Mouse (Mus musculus) left cerebral cortex, adult 18-20 months (tissue): ENCODE measurements at regions not wholly inside any gene's neighbourhood (a gene's known extent, or its start where the extent isn't known, plus 50 kb on each side); places are given as distances from the start of the nearest gene placed in this dataset.

Source experiments
- DNase-seq, 2 experiments: peaks; one replicate each; pipeline ENCODE4 v3.0.0; 2021 to 2022; ENCODE audit warnings: low spot score in 2 of 2, mixed read lengths in 1 of 2

GRCm38 (mm10) chr15:18360256-18360655 is 458.5 kb upstream of the Cdh10 start:
- DNase-seq = no peak

- DNase-seq = no peak
Observed at GRCm38 (mm10) chr15:18399724-18400123, 419.0 kb upstream of the Cdh10 start.

- no peak for DNase-seq
Observed at GRCm38 (mm10) chr15:18400257-18400846, 418.4 kb upstream of the Cdh10 start.

DNA sequence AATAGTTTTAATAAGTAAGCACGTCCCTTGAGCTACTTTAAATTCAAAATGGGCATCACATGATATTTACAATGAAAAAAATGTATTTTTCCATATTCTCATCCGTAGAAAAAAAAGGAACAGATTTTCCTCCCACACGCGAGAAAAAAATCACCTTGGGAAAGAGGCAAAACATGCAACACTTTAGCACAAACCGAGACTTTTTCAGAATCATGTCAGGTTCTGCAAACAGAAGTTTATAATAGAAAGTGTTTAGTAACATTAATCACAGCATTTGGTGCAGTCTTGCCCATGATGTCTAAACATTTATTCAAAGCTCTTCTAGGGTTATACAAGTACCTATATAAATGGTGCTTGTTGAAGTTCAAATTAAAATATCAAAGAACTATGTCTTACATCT is 386.0 kb upstream of the Cdh10 start:
- no peak for DNase-seq

DNA sequence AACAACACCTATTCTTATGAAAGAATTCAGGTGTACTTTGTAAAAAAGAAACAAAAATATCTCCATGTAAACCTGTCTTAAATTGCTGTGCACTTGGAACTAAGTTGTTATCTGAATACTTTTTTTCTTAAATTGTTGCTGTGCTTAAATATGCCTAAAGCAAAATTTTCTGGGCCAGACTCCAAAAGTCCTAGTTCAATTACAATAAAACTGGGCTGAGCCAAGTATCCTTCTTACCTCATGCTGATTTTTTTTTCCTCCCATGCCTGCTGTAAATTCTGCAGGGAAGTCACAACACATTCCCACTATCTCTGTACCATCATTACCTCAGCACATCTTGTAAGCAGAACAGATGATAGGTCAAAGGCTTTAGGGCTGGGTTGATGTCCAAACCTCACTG is 364.9 kb upstream of the Cdh10 start:
- DNase-seq = no peak

DNA sequence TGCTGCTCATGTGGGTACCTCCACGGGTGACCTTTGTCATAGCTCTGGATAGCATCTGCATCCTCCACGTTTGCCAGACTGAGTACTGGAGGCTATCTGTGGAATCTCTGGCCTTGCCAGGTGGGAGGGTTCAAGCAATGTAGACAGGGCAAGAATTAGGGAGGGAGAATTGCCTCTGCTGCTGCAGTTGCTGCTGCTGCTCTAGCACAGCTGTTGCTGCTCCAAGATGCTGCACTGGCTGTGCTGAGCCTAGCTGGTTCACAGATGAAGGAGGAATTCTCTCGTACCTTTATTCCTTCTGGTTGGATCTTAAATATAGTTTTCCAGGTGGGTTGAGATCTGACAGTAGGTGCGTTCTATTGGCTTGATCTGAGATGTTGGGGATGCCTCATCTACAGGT is 336.4 kb upstream of the Cdh10 start:
- no peak for DNase-seq

DNA sequence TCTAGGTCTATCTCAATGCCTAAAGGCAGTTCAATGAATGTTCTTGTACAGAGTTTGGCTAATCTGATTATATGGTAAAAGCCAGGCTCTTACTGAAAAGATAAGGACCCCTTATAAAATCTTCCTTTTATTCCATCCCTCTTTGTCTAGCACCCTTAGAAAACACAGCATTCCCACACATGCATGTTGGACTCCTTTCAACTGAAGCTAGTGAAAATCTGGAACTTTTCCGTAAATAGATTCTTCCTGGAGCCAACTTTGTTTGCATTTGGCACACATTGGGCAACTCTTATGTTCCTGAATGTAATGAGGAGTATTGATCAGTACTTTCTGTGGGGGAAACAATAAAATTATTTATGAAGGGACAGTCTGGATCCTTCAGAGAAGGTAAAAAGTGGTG is 307.1 kb upstream of the Cdh10 start:
- DNase-seq = peak in 1 of 2 experiments; percentile 6

GRCm38 (mm10) chr15:18517701-18518100 is 301.0 kb upstream of the Cdh10 start:
- no peak for DNase-seq

GRCm38 (mm10) chr15:18556457-18556856 is 262.3 kb upstream of the Cdh10 start:
- DNase-seq = no peak
